Mouse (Mus musculus) brain, embryonic 14.5 days (tissue): ENCODE results near the gene Rnf216. TPM values are rescaled to one million over a fixed set of nuclear protein-coding genes. Genes with fewer than 3 reads are reported as not detected.
"Not testable (repeated sequence)": the region's sequence is repeated elsewhere in the genome, so short reads cannot be mapped to it uniquely, and the experiment has no call there.

Experiments used
- DNase-seq: peaks from one replicate; pipeline ENCODE4 v3.0.0-alpha.2; 2011; ENCODE audit warnings: low read depth
- CTCF ChIP-seq: fragments of 200-500 bp; IDR thresholded peaks from 2 replicates; pipeline ENCODE4 v1.5.1; 2012; ENCODE audit warnings: inconsistent platforms, mild to moderate bottlenecking, moderate library complexity, borderline replicate concordance; ENCODE audit not compliant: insufficient read depth, insufficient read length; ENCODE audit errors: extremely low read depth
- POLR2A ChIP-seq: fragments of 200-500 bp; IDR thresholded peaks from 2 replicates; pipeline ENCODE4 v1.6.1; 2012; ENCODE audit warnings: mild to moderate bottlenecking, inconsistent platforms, borderline replicate concordance; ENCODE audit not compliant: poor library complexity, insufficient read depth, insufficient read length, severe bottlenecking; ENCODE audit errors: extremely low read depth
- polyA plus RNA-seq: library from polyadenylated mRNA; depleted of rRNA; stranded (reverse); fragments of >200 nt; gene quantifications from 2 replicates; pipeline ENCODE4 v1.2.3, GENCODE M21; 2012; rRNA removed

Gene Rnf216
- polyA plus RNA-seq, result 32.9 and 33.2 TPM in 2 replicates

DNA sequence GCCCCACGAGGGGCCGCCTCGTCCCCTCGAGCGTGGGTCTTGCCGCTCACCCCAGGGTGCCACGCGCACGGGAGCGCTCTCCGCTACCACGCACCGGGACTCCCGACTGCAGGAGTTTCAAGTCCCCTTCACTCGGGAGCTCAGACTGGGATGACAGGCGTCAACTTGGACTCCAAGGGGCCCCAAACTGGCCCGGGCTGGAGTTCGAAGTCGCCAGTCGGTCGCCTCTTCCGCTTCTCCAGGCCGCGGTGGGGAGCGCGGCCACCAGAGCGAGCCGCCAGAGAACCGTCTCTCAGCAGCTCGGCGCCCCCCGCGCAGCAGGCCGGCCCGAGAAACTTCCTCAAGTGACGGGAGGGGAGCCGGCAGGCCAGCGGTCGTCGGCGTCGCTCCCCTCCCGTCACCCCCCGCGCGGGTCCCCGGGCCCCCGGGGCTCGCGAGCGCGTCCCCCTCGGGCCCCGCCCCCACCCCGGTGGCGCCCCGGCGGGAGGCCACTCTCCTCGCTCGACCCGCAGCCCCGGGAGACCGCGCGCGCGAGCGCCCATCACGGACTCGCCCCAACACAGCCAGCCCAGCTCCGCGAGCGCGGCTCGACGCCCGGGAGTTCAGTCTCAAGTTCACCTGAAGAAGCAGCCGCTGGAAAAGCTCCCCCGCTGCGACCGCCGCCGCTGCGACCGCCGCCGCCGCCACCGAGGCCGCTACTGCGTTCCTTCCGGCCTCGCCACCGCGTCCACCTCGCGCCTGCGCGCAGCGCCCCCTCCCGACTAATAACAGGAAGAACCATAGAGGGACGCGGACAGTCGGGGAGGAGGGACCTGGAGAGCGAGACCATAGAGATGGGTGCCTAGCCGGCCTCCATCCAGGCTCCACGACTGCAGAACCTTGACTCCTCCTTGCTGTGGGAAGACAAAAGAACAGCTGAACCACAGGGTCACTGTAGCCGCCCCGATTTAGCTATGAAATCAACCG is at the start of gene Rnf216:
Gene Rnf216, minus strand, starts transcription at position 714 of the 966 bp plus-strand sequence.
- TF ChIP-seq POLR2A, result peak; percentile 98
- peak; percentile 81 for TF ChIP-seq CTCF

DNA sequence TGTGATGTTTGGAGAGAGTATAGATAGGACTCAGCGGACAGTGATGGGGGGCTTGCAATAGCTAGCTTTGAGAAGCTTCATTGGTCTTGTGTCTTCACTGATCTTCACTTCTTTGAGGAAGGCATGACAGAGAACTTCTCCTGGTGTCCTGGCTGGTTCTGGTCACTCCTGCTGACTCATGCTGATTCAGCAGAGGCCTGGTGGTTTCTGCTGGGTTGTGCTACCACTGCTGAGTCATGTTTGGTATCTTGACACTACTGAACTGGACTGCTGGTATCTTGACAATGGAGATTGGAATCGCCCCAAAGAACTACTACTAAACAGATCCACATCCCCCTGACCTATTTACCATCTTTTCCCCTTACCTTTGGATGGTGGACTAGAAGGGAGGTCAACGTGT is 42.7 kb upstream of the Rnf216 start:
- TF ChIP-seq CTCF (no peak), POLR2A (no peak)
- DNase-seq, result no peak

More for the DNA sequence above, at the start of gene Rnf216:
- peak; percentile 97 for DNase-seq

DNA sequence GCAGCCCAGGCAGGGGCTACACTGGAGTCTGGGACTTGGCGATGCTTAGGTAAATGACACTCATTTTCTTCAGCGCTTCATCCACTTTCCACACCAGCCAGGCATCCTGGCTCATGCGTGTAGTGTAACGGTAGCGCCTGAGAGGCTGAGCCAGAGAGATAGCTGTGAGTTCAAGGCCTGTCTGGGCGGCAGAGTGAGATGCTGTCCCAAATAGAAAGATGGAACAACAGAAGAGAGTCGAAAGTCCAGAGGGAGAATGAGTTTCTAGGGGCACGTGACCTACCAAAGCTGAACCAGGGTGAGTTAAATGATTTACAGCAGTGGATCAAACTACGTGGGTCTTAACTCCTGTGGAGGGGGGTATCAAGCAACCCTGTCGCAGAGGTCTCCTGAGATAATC is 41.0 kb upstream of the Rnf216 start:
- DNase-seq, result no peak
- no peak for TF ChIP-seq POLR2A
- no peak for TF ChIP-seq CTCF

DNA sequence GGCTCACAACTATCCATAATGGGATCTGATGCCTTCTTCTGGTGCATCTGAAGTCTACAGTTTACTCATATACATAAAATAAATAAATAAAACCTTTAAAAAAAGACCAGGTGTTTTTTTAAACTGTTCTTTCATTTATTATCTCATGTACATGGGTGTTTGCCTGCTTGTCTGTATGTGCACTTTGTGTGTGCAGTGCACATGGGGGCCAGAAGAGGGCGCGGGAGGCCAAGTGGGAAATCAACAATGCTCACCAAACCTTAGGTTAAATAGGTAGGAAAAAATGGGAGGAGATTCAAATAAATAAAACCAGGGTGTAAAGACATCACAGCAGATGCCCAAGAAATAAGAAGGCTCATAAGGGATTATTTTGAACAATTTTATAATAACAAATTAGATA is 37.2 kb upstream of the Rnf216 start:
- no peak for TF ChIP-seq POLR2A
- no peak for TF ChIP-seq CTCF
- no peak for DNase-seq

DNA sequence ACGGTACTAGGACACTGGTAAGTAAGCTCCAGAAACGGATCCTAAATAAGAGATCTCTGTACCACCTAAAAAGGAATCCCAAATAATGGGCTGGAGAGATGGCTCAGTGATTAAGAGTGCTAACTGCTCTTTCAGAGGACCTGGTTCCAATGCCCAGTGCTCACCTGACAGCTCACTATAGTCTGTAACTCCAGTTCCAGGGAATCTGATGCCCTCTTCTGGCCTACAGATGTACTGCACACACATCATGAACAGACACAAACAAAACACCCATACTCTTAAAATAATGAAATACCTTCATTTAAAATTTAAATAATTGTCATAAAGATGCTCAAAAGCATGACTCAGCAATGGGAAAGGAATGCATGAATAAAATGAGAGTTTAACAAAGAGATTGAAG is 36.7 kb upstream of the Rnf216 start:
- no peak for DNase-seq
- TF ChIP-seq POLR2A, result no peak
- TF ChIP-seq CTCF, result peak; percentile 12; the same call in 1 of the 2 replicates

DNA sequence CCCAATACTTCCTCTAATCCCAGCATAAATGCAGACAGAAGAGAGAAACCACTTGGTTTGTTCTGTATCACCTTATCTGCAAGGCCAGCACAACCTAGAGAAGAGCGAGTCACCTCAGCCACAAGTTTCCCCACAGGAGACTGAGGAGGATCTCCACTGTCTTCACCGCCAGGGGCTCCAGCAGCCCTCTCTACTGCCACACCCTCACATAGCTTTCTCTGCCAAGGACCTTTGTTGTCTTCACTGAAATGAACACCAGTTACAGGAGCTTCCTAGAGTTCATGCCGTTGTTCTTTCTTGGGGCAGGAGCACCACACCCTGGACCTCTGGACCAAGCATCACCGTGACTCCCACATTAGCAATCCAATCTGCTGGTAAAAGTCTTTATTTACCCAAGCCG is 35.9 kb upstream of the Rnf216 start:
- no peak for TF ChIP-seq POLR2A
- TF ChIP-seq CTCF, result no peak
- DNase-seq, result no peak

DNA sequence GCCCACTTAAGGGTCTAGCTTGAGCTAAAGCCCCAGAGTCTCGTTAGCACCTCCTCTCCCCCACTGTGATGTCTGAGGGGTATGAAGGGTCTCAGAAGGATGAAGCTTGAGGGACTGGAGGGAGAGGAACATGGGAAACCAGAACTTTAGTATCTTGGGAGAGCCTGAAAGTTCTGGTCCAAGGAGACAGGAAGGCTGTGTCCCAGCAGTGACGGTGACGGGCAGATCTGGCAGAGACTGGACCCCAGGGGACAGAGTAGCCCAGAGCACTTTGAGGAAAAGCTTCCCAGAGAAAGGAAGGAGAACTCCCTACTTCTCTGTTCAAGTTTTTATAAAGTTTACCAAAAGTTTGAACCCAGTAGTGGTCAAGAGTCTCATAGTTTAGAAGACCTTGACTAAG is 34.7 kb upstream of the Rnf216 start, which contains the start of gene Olfr718-ps1:
Gene Olfr718-ps1, minus strand, starts transcription at position 101 of the 400 bp plus-strand sequence.
- no peak for DNase-seq
- no peak for TF ChIP-seq CTCF
- TF ChIP-seq POLR2A, result no peak

DNA sequence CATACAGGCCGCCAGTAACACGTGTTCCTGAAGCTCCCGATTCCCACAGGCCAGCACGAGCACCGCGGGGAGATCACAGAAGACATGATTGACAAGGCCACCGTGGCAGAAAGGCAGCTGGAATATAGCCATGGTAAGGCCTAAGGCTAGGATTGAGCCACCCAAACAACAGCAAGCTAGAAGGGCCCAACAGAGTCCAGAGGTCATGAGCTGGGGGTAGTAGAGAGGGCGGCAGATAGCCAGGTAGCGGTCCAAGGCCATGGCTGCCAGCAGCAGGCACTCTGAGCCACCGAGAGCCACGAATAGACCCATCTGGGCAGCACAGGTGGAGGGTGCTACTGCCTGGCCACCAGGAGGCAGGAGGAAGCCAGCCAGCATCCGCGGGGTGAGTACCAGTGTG is 24.8 kb upstream of the Rnf216 start:
- TF ChIP-seq POLR2A (no peak), CTCF (no peak)
- DNase-seq, result no peak

DNA sequence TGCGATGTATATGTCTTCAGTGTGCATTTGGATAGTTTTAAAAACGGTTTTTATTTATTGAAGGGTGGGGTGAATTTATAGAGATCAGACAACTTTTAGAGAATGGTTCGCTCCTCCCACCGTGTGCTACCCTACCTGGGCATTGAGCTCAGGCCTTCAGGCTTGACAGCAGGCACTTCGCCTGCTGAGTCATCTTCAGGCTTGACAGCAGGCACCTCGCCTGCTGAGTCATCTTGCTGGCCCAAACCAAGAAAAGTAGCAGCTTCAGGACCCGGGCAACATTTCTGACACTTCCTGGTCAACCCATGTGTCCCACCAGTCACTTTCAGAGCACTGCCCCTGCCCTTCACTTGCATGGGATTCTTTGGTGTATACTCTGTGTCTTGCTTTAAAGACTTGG is 22.2 kb upstream of the Rnf216 start:
- DNase-seq, result no peak
- no peak for TF ChIP-seq CTCF
- TF ChIP-seq POLR2A, result no peak

DNA sequence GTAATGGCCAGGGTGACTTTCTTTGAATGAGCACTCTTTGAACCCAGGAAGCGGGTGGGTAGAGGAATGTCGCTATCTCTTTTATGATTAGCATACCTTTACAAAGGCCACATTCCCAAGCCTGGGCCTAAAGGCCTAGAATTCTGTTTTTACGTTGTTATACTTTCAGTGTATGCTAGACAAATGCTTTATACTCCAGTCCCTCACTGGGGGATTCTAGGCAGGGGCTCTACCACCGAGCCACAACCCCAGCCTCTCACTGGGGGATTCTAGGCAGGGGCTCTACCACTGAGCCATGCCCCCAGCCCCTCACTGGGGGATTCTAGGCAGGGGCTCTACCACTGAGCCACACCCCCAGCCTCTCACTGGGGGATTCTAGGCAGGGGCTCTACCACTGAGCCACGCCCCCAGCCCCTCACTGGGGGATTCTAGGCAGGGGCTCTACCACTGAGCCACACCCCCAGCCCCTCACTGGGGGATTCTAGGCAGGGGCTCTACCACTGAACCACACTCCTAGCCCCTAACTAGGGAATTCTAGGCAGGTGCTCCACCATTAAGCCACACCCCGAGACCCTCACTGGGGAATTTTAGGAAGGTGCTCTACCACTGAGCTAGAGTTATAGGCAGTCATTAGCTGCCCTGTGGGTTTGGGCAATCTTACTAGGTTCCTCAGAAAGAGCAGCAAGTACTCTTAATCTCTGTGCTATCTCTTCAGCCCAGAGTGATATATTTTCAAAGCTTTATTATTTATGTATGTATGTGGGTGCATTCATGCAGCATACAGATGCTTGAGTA is 21.6 kb upstream of the Rnf216 start:
- DNase-seq, result not testable (repeated sequence)

DNA sequence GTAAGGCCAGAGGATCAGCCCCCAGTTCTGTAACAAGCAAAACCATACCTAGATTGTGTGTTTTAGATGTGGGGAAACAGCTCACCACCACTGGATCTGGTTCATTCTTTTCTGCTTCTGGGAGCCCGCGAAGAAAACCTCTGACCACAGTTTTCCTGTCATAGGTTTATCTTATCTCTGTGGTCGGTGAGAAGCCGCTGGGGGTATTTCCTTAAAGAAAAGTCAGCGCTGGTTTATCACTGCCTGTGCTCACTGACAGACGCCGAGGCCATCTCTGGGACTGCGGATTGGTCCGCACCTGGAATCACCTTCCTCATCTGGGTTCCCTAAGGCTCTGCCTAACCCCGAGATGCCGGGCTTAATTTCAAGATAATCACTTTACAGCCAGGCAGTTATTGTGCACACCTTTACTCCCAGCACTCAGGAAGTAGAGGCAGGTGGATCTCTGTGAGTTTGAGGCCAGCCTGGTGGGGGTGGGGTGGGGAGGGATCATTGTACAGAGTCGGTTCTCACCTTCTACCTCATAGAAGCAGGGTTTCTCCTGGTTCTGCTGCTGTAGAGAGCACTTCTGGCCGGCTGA is 20.2 kb upstream of the Rnf216 start:
- TF ChIP-seq POLR2A (no peak), CTCF (no peak)
- DNase-seq, result no peak

DNA sequence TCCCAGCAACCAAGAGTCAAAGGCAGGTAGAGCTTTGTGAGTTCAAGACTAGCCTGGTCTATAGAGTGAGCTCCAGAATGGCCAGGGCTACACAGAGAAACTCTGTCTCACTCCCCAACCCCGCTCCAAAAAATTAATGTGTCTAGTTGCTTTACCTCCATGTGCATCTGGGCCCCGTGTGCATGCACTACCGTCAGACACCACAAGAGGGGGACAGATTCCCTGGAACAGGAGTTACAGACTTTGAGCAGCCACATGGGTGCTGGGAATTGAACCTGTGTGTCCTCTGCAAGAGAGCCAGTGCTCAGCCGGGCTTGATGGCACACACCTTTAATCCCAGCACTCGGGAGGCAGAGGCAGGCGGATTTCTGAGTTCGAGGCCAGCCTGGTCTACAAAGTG is 17.5 kb upstream of the Rnf216 start:
- no peak for TF ChIP-seq POLR2A
- TF ChIP-seq CTCF, result peak; percentile 35; the same call in 1 of the 2 replicates
- DNase-seq, result no peak

DNA sequence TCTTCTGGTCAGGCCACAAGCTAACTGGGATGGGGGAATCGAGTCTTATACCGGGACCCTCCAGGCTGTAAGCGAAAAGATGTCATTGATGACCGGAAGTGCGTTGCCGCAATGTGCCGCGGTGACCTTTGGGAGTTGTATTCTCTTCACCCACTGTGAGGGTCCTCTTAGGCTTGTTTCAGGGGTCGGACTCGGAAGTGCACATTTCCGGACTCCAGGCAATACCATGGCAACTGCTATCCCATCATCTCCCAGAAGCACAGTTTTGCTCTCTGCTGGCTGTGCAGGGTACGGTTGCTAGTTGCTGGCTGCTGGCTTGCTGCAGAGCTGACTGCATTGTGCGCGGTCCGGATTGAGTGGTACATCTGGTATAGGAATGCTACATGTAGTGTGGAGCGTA is 16.3 kb upstream of the Rnf216 start:
- TF ChIP-seq CTCF, result no peak
- TF ChIP-seq POLR2A, result no peak
- peak; percentile 12 for DNase-seq
